In the genomic region with DNA sequence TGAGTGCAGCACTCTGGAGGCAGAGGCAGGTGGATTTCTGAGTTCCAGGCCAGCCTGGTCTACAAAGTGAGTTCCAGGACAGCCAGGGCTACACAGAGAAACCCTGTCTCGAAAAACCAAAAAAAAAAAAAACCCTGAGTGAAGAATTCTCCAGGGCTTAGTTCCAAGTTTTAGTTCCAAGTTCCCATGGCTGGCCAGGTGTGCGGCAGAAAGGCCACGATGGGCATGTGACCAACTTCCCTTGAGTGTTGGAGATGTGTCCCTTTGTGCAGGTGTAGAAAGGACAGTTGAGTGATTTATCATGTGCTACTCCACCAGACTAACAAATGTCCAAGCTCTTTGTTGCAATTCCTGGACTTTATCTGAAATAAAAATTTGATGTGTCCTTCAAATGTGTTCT, we compare ENCODE assay signal across 14 mouse cellular contexts. TPM values are rescaled to one million over a fixed set of nuclear protein-coding genes. Genes with fewer than 3 reads are reported as not detected.
"Had no signal": no experiment of that assay in that cellular context is flagged by ENCODE, and none has a peak within 500 bp of the region (broad histone marks: within the 10 kb centered on the region; RNA-seq: fewer than 3 reads in every experiment).

No protein-coding gene starts in this region.

RNA-seq across cellular contexts. Expression of gene Gsta2, which starts 6.4 kb away (rescaled TPM):
- polyA plus RNA-seq: midbrain, embryonic 10.5 days; midbrain, embryonic 12.5 days; midbrain, embryonic 14.5 days; midbrain, embryonic 16.5 days; neural tube, embryonic 11.5 days; neural tube, embryonic 13.5 days; neural tube, embryonic 15.5 days; small intestine, adult 2 months had no signal

RNA-seq across cellular contexts. Expression of gene Dppa5a, which starts 18.8 kb away (rescaled TPM):
- polyA plus RNA-seq: lung, embryonic 14.5 days; midbrain, embryonic 10.5 days; midbrain, embryonic 12.5 days; myocyte; small intestine, adult 2 months; stomach, embryonic 14.5 days had no signal

RNA-seq across cellular contexts. Expression of gene Omt2b, which starts 21.8 kb away (rescaled TPM):
- polyA plus RNA-seq: lung, embryonic 14.5 days; lung, embryonic 16.5 days; midbrain, embryonic 10.5 days; midbrain, embryonic 12.5 days; midbrain, embryonic 14.5 days; midbrain, embryonic 16.5 days; myocyte; neural tube, embryonic 11.5 days; neural tube, embryonic 13.5 days; neural tube, embryonic 15.5 days; small intestine, adult 2 months; stomach, embryonic 14.5 days; stomach, embryonic 16.5 days; urinary bladder, adult 2 months had no signal

RNA-seq across cellular contexts. Expression of gene Ooep, which starts 29.4 kb away (rescaled TPM):
- polyA plus RNA-seq: small intestine, adult 2 months had no signal

RNA-seq across cellular contexts. Expression of gene Omt2a, which starts 34.5 kb away (rescaled TPM):
- polyA plus RNA-seq: lung, embryonic 14.5 days; lung, embryonic 16.5 days; midbrain, embryonic 10.5 days; midbrain, embryonic 12.5 days; midbrain, embryonic 14.5 days; midbrain, embryonic 16.5 days; myocyte; neural tube, embryonic 11.5 days; neural tube, embryonic 13.5 days; neural tube, embryonic 15.5 days; small intestine, adult 2 months; stomach, embryonic 14.5 days; stomach, embryonic 16.5 days; urinary bladder, adult 2 months had no signal
